Mouse (Mus musculus) heart, adult 8-10 months (tissue): ENCODE data around the gene Pheta2. TPM values are rescaled to one million over a fixed set of nuclear protein-coding genes. Genes with fewer than 3 reads are reported as not detected.
A peak's percentile ranks its signal among the peaks of the same experiment; 100 is the strongest.
"Not testable (repeated sequence)": the region's sequence is repeated elsewhere in the genome, so short reads cannot be mapped to it uniquely, and the experiment has no call there.

ENCODE experiments used
- DNase-seq: peaks from one replicate; pipeline ENCODE4 v3.0.0; 2022; ENCODE audit warnings: low spot score
- total RNA-seq, 4 experiments: library from RNA; stranded (reverse); gene quantifications; 2 replicates each; pipeline ENCODE4 v1.2.4; 2022

Pheta2 gene
- total RNA-seq, 4 experiments from 2014 or later = 0.44 to 0.57 (median 0.48) TPM

DNA sequence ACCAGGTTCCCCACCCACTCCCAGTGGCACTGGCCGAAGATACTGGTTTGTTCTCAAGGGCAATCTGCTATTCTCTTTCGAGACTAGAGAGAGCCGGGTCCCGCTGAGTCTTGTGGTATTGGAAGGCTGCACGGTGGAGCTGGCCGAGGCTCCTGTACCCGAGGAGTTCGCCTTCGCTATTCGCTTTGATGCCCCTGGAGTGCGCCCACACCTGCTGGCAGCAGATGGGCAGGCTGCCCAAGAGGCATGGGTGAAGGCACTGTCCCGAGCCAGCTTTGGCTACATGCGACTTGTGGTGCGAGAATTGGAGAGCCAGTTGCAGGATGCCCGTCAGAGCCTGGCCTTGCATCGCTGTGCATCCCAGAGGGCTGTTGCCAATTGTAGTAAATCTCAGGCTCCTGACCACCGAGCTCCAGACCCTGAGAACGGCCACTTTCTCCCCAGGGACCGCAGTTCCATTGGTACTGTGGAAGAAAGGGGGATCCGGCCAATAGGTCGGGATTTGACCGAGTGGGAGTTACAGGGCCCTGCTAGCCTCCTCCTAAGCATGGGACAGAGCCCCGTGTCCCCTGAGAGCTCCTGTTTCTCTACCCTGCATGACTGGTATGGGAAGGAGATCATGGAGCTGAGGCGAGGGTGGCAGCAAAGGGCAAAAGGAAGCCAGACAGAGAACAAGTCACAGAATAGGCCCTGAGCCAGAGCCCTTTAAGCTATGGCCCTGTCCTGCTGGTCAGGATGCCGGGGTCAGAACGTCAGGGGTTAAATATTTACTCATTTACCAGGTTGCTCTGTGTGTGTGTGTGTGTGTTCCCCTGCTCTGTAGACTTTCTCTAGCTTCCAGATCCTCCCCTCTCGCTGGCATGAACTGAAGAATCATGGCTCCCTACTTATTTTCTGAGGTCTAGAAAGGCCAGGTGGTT is 4.9 kb downstream of the Pheta2 start:
- DNase-seq = no peak

DNA sequence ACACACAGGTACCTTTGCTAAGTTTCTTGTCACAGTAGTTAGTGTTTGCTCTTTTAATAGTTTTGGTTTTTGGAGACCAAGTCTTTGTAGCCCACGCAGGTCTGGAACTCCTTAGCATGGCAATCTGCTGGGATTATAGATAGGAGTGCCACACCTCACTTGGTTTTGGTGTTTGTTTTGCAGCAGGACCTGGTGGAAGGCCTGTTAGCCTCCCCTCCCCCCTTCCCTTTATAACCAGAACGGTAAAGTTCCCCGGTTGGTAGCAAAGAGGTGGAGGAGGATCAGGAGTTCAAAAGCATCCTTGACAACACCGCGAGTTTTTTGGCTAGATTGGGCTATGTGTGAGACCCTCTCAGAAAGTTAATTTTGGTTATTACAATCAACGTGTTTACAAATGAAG is 6.2 kb downstream of the Pheta2 start:
- no peak for DNase-seq

DNA sequence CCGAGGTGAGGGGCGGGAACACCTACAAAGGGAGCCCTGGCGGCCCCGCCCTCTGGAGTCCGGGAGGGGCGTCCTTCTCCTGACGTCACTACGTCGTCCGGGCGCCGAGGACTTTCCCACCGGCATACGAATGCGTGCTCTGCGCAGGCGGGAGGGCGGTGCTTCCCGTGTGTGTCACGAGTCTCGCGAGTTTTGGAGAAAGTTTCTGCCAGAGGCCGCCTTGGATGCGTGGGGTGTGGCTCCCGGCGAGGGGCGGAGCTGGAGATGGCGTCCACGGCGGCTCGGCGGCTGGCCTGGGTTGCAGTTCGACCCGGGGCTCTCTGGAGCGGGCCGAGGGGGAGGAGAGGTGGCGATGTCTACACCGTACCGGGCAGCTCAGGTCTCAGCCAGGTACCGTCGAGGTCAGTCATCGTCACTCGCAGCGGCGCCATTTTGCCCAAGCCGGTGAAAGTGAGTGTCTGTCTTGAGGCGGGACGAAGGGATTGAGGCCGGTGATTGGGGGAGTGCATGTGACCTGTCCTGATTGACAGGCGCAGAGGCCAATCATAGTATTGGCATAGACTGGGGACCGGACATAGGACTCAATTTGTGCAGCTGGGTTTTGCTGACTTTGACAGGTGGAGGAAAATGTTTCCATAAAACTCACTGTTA is 7.2 kb downstream of the Pheta2 start:
- DNase-seq = peak; percentile 99

DNA sequence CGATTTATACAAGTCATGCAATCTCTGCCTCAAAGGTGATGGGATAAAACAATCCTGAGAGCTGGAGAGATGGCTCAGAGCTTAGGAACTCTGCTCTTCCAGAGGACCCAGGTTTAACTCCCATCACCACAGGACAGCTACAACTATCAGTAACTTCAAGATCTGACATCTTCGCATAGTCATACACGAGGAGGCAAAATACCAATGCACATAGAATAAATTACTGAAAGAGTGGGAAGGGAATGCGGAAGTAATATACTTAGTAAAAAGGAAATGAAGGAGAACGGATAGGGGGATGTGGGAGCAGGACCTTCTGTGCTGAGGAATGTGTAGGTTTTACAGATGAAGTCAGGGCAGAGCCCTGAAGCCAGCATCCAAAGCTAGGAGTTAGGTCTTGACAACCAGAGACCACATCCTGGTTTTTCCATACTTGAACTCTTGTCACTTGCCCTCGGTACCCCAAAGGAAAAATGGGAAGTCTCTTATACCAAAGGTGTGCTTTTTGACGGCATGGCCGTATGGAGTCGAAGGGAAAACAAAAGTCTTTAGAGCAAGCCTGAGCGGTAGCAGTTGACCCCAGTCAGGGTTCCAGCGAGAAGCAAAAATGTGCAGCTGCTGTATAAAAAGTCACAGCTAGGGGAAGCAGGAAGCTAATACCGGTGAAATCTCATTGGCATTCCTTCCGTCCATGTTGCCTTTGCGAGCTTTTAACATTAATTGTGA is 8.0 kb downstream of the Pheta2 start:
- no peak for DNase-seq

DNA sequence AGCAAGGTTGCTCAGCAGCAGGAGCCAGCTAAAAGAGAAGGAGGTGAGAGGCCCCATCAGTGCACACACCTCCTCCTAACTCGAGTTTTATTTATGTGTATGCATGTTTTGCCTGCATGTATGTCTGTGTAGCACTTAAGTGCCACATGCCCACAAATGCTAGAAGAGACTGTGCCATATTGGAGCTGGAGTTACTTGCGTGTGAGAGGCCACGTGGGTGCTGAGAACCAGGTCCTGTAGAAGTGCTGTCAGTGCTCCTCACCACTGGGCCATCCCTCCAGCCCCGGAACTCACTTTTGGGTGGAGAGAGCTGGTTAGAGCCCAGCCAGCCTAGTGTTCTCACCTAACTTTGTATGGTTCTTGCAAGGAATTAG is 8.5 kb downstream of the Pheta2 start:
- no peak for DNase-seq

DNA sequence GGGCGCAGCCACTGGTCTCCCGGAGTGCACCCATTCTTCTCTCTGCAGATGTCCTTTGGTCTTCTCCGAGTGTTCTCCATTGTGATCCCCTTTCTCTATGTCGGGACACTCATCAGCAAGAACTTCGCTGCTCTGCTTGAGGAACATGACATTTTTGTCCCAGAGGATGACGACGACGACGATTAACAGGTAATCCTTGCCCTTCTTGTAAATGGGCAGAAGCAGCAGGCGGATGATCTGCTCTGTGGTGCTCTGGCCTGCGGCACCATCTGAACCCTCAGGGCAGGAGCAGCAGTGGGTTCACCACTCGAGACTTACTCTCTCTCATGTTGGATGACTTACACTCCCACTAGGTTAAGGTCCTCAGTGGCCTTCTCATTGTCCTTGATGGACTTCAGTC is 9.1 kb downstream of the Pheta2 start:
- no peak for DNase-seq

GRCm38 (mm10) chr15:82348258-82348998 is 9.7 kb downstream of the Pheta2 start:
- DNase-seq = no peak

DNA sequence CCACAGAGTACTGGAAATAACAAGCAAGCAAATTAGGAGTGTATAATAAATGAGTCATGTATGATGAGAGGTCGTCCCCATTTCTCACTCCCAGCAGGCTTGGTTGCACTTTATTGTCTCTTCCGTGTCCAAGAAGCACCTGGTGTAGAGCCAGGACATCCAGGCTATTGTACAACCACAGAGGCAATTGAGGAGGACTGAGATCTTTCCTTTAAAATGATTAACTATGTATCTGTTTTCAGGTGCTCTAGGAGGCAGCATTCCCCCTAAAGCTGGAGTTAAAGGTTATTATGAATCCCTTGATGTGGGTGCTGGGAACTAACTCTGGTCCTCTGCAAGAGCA is 10.2 kb downstream of the Pheta2 start:
- DNase-seq = no peak

DNA sequence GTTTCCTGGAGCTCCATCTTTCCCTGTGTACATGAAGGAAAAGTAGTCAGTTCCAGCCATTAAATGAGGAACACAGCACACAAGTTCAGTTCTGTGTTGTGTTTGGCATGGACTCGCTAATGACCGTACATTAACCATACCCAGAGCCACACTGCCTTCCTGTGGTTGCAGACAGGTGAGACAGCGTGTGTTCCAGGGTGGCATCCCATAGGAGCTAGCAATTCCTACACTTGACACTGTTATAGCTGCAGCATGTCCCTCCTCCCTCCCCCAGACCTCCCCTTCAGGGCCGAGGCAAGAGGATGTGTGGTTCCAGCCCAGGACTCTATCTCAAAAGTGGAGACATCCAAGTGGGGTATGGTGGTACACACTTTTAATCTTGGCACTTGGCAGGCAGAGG is 11.6 kb downstream of the Pheta2 start:
- no peak for DNase-seq

DNA sequence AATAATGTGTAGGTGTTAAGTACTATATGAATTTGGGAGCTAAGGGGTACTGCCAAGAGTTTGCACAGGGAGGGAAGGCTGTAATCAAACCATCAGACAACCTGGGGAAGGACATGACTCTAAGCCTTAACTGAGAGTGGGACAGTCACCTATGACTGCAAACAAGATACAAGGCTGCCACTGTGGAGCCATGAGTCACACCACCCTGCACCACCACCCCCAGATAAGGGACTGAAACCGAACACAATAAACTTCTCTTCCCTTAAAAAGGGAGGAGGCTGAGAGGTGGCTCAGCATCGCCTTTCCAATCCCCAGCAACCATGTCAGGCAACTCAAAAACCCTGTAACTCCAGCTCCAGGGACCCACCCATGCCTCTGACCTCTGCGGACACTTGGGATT is 12.7 kb downstream of the Pheta2 start:
- DNase-seq = no peak

DNA sequence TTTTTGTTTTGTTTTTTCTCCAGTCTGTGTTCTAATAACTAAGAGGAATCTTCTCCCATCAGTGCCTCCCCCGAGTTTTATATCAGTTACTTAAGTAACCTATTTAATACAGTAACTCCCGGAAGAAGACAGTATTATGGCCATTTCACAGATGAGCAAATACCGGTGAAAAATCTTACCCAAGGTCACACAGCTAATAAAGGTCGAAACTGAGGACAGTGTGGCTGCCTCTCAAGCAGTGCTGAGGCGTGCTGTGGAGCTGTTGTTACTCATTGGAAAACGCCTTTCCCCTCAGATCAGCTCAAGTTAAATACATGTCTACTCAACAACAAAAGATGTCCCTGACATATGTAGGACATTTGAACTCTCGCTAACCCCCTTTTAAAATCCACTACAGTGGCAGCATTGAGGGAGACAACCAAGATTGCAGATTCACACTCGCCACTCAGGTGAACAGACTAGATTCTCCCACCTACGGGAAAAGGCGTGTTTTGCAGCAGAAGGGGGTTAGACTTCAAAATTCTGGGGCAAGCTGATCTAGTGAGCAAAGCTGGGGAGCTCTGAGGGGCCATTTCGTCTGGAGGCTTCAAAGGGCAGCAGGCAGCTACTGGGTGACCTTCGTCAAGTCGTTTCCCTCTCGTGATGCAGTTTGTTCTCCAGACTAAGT is 14.5 kb downstream of the Pheta2 start:
- no peak for DNase-seq

DNA sequence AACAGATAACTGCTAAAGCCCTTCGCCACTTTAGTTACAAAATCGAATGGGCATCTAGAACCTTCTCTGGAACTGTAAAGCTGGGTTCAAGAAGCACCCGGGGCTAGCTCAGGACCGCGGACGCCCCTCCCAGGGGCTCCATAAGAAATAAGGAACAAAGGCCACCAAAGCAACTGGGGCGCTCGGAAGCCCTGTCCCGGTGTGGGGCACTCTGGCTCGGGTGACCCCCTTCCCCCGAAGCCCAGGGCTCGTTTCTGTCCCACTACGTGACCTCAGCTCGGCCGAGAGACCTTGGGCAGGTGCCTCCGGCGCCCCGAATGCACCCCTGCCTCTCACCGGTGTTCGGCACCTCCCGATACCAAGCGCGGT is 15.0 kb downstream of the Pheta2 start:
- DNase-seq = no peak

DNA sequence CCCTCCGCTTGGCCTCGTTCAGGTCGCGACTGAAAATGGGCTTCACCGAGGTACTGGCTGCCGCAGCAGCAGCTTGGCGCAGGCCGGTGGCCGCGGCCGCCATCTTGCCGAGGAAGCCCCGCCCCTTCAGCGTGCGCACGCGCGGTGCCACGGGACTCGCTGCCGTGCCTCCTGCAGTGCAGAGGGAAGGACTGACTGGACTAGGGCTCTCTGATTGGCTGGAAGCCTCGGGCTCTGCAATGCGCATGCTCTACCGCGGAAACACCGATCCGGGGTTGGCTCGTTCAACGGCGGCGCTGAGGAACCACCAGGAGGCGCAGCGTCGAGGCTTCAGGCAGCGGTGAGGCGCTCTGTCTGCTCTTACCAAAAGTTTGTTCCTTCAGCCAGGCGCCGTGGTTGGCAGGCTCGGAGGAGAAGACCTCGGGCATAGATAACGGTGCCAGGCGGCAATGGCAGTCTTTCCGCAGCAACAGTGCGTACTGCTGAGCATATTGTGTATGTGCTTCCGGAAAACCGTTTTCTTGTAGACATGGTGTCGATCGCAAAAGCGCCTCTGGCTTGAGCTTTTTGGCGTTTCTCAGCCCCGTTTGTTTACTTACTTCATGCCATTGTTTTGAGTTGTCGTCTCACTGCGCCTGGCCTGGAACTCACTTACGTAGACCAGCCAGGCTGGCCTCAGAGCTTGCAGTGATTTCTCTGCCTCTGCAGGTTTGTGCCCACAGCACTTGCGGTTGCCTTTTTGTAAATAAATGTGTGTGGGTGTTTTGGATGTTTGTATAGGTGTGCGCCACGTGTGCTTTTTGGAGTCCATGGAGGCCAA is 15.6 kb downstream of the Pheta2 start, which contains the start of gene Ndufa6:
Ndufa6 (minus strand) TSS at position 197 of the 820 bp plus-strand sequence.
- DNase-seq = peak; percentile 97

DNA sequence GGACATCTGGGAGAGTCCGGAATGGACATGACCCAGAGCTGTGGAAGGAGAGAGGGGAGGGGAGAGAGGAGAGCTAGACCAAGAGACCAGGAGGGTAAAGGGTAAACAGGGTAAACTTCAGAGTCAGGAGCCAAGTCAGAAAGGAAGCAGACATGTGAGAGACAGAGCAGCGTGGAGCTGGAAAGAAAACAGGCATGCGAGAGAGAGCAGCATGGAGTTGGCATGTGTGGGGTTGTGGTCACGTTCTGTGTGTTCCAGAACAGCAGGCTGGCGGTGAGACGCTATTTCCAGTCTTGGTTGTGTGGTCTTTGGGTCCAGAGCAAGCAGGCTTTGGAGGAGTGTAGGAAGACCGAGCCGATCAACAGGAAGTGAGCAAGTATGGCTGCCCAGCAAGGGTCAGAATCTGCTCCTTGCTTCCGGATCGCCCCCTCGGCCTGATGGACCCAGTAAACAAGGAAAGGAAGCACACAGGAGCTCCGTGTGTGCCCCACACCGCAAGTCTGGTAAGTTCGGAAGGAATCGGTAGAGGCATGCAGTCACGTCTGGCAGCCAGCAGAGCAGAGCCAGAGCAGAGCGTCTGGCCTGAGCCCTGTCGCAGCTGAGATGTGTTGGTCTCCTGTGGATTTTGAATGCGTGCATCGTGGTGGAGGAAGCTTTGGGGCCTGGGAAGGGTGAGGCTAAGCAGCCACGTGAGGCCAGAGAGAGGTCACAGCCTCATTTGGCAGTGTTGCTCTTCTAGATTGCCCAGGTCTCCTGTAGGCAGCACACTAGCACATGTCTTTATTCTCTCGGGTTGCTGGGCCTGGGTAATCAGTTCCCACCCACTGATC is 19.9 kb downstream of the Pheta2 start:
- DNase-seq = peak; percentile 38

DNA sequence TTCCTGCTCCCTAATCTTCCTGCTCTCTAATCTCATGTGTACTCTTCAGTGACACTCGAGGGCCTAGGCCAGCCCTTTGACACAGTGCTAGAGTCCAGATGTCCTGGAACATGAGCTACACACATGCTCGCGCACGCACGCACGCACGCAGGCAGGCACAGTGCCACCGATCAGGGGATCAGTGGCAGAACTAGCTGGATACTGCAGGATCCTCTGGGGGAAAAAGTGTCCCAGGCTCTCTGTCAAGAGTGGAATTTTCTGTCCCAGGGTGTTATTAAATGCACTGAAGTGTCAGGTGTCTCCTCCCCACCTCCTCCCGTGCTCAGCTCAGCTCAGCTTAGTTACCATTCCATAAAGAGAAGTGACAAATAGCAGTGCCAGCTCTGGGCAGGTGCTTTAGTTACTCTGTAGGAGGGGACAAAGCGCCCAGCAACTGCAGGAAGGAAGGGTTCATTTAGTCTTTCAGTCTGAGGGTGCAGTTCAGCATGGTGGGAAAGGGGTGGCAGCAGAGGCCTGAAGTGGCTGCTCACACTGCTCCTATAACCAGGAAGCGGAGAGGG is 22.8 kb downstream of the Pheta2 start:
- no peak for DNase-seq

- DNase-seq = peak; percentile 34
Observed at GRCm38 (mm10) chr15:82362234-82362633, 23.5 kb downstream of the Pheta2 start.

GRCm38 (mm10) chr15:82363801-82364200 is 25.1 kb downstream of the Pheta2 start:
- not testable (repeated sequence) for DNase-seq

DNA sequence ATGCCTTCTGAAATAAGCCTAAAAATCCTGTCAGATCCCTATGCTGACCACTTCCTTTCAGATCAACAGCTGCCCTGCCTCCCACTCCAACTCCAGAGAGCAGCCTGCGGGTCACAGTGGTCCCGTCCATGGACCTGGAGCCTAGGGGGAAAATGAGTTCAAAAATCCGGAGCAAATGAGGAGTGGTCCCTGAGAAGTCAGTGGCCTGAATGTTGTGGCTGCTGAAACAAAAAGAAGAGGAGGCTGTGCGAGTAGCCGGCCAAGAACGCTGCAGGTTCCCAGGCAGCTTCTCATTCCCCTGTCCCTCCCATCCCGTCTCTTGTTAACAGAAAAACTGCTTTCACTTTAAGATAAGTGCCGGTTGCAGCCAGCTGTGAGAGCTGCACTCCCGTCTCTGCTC is 25.8 kb downstream of the Pheta2 start:
- not testable (repeated sequence) for DNase-seq

GRCm38 (mm10) chr15:82368146-82368545 is 29.4 kb downstream of the Pheta2 start:
- DNase-seq = no peak
